Mouse (Mus musculus) heart, adult 2 months (tissue): ENCODE measurements at regions not wholly inside any gene's neighbourhood (a gene's known extent, or its start where the extent isn't known, plus 50 kb on each side); places are given as distances from the start of the nearest gene placed in this dataset.
A peak's percentile ranks its signal among the peaks of the same experiment; 100 is the strongest.

Experiments used
- DNase-seq, 2 experiments: peaks; one replicate each; pipeline ENCODE4 v3.0.0; 2021
- H3K27ac ChIP-seq: fragments of 200-600 bp; 2 replicates; pipeline ENCODE4 v1.8.1; 2022
- H3K27me3 ChIP-seq: fragments of 200-500 bp; 2 replicates; pipeline ENCODE4 v1.6.1; 2012; ENCODE audit warnings: mild to moderate bottlenecking, low read length, inconsistent platforms, mixed read lengths; ENCODE audit not compliant: control insufficient read depth, insufficient read depth
- H3K36me3 ChIP-seq: fragments of 200-500 bp; 2 replicates; pipeline ENCODE4 v1.6.1; 2012; ENCODE audit warnings: low read length, inconsistent platforms; ENCODE audit not compliant: control insufficient read depth, insufficient read depth
- H3K4me1 ChIP-seq: fragments of 200-500 bp; 2 replicates; pipeline ENCODE4 v1.6.1; 2011; ENCODE audit warnings: low read length; ENCODE audit not compliant: control insufficient read depth, insufficient read depth
- H3K4me3 ChIP-seq: fragments of 200-600 bp; 2 replicates; pipeline ENCODE4 v1.8.1; 2022
- H3K79me2 ChIP-seq: fragments of 200-500 bp; replicated peaks from 2 replicates; pipeline ENCODE4 v1.6.1; 2012; ENCODE audit warnings: mild to moderate bottlenecking, inconsistent platforms, low read length, moderate library complexity, mixed read lengths; ENCODE audit not compliant: control insufficient read depth, insufficient read depth
- H3K9ac ChIP-seq: fragments of 200-500 bp; 2 replicates; pipeline ENCODE4 v1.6.1; 2012; ENCODE audit warnings: low read depth, mild to moderate bottlenecking, control low read depth, inconsistent platforms, low read length, mixed read lengths
- CTCF ChIP-seq: fragments of 200-600 bp; IDR thresholded peaks from 2 replicates; pipeline ENCODE4 v1.8.1; 2022; ENCODE audit warnings: antibody characterized with exemption, mild to moderate bottlenecking, moderate library complexity
- EP300 ChIP-seq: fragments of 200-500 bp; IDR thresholded peaks from 2 replicates; pipeline ENCODE4 v1.6.1; 2011; ENCODE audit warnings: low read depth, low read length, control low read depth; ENCODE audit not compliant: insufficient read depth
- POLR2A ChIP-seq: fragments of 200-500 bp; IDR thresholded peaks from 2 replicates; pipeline ENCODE4 v1.6.1; 2011; ENCODE audit warnings: mild to moderate bottlenecking, low read depth, low read length, control low read depth; ENCODE audit not compliant: insufficient read depth
- WGBS: fragments of 180-500 bp; shearing (Covaris S2); methylation state at CpG from one replicate; pipeline ENCODE4 v1.1.7; 2018; 5-methylcytosine and 5-hydroxymethylcytosine counted together
- intact Hi-C: fragments of 180-260 bp; cut with DNase I; formaldehyde crosslinking; loops from one replicate; pipeline ENCODE4 v1.15.1; 2025

DNA sequence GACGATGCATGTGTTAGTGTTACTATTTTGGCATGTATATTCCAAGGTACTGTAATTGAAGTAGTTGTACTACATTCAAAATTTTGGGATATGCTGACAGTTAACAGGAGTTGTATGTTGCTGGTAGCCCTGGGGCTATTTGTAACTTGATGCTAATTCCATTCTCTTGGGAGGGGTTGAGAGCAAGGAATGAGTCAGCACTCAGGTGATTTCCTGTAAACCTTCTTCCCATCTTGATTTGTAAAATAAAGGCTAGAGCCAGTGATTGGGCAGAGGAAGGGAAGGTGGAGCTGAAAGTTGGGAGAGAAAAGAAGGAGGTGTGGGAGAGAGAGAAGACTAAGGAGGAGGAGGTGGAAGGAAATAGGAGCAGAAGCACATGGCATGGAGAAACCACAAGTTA is 838.2 kb upstream of the Alcam start:
- TF ChIP-seq POLR2A (no peak), CTCF (no peak), EP300 (no peak)
- 69% methylated on average over 1 of the region's 1 CpGs for WGBS
- H3K27me3 ChIP-seq = no peaks in the 10 kb centered on the region
- H3K4me1 ChIP-seq = no peaks in the 10 kb centered on the region
- H3K27ac ChIP-seq = no peak overlapping the region
- no peaks in the 10 kb centered on the region for H3K36me3 ChIP-seq
- H3K79me2 ChIP-seq = no peaks in the 10 kb centered on the region
- H3K9ac ChIP-seq = no peak overlapping the region
- intact Hi-C loops = no loop called here
- no peak for DNase-seq
- no peak overlapping the region for H3K4me3 ChIP-seq

DNA sequence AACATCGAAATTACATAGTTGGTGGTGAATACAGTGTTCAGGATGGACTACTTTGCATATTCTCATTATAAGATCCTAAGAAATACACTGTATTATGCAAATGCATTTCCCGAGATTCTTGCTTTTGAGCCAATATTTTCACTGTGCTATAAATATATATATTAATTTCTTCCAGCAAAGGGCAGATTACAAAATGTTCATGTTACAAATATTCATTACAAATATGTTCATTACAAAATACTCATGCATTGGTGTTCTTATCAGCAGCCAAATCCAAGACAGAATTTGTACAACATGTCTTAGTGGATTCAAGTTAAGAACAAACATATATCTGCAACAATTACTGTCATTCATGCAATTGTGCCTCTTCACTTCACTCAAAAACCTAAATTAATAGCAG is 828.1 kb upstream of the Alcam start:
- no peak for TF ChIP-seq CTCF
- no peak for TF ChIP-seq POLR2A
- TF ChIP-seq EP300 = no peak
- H3K4me3 ChIP-seq = no peak overlapping the region
- WGBS = 64% methylated on average over 2 of the region's 2 CpGs

DNA sequence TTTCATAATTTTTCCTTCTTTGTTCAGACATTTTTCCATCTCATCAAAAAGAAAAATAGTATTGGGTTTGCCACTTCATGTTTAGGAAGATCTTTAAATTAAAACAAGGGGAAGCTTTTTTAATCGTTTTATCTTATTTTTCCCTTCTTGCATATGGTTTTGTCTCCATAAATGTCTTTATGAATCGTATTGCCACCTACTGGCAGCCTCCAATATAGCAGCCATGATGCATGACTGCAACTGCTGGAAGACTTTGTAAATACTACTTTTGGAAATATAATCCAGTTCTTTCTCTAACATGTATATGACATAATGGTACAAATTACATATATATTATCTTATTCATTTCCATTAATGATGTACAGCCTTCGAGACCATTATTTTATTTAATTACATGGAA is 812.2 kb upstream of the Alcam start:
- intact Hi-C loops = loop anchor here (1.0 to 5.0 kb wide), 2 partner anchors 814 to 955 kb away; partner anchors contain the start of gene Alcam
- no peaks in the 10 kb centered on the region for H3K27me3 ChIP-seq
- 6% methylated on average over 3 of the region's 3 CpGs for WGBS
- H3K4me1 ChIP-seq = no peaks in the 10 kb centered on the region
- H3K36me3 ChIP-seq = no peaks in the 10 kb centered on the region
- no peak overlapping the region for H3K9ac ChIP-seq
- no peak overlapping the region for H3K4me3 ChIP-seq
- peak; percentile 8 to 27 for DNase-seq
- no peak overlapping the region for H3K27ac ChIP-seq
- H3K79me2 ChIP-seq = no peaks in the 10 kb centered on the region
- TF ChIP-seq CTCF = peak; percentile 86
- TF ChIP-seq POLR2A = no peak

More for the DNA sequence above, 828.1 kb upstream of the Alcam start:
- no peaks in the 10 kb centered on the region for H3K4me1 ChIP-seq
- intact Hi-C loops = no loop called here
- H3K27ac ChIP-seq = no peak overlapping the region
- H3K9ac ChIP-seq = no peak overlapping the region
- H3K36me3 ChIP-seq = no peaks in the 10 kb centered on the region
- no peak for DNase-seq
- H3K27me3 ChIP-seq = no peaks in the 10 kb centered on the region
- H3K79me2 ChIP-seq = no peaks in the 10 kb centered on the region

DNA sequence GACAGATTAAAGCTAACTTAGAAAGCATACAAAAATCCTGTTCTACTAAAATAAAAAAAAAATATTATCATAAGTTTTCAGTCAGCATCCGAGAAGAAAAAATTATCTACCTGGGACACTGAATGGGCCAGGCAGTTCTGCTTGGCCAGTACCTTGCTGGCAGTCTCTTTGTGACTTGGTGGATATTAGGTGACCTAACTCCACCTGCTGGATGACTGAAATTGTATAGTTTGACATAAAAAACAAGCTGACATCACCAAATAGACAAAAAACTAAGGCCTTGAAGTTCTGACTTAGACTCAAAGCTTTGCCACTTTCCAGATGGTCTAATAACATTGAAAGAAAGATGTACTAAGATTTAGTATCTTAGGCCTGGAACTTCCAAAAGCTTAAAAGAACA is 791.5 kb upstream of the Alcam start:
- Histone ChIP-seq H3K4me1 (no peaks in the 10 kb centered on the region), H3K36me3 (no peaks in the 10 kb centered on the region), H3K79me2 (no peaks in the 10 kb centered on the region), H3K9ac (no peak overlapping the region), H3K27me3 (no peaks in the 10 kb centered on the region), H3K27ac (no peak overlapping the region), H3K4me3 (no peak overlapping the region)
- DNase-seq = no peak
- TF ChIP-seq EP300 = no peak
- TF ChIP-seq CTCF = peak; percentile 23; the same call in 1 of the 2 replicates
- TF ChIP-seq POLR2A = no peak
- intact Hi-C loops = no loop called here
- 63% methylated on average over 1 of the region's 1 CpGs for WGBS

DNA sequence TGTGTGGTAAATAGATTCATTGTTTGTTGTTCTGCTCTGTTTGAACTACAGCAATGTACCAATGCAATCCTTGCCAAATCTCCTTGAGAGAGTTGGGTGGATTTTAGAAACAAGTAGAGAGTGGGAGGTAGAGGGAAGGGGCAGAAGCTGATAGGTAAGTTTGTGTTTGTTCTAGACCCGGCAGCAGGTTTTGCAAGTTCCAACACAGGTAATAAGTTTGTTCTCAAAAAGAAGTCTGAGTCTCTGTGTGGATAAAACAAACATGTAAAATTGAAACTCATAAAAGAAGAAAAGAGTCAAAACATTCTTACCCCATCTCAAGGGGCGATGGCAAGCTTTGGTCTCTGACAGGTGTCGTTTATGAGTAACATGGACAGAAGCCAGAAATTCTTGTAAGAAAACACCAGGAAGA is 788.3 kb upstream of the Alcam start:
- Histone ChIP-seq H3K27ac (no peak overlapping the region), H3K4me1 (no peaks in the 10 kb centered on the region), H3K9ac (no peak overlapping the region), H3K27me3 (no peaks in the 10 kb centered on the region), H3K4me3 (no peak overlapping the region), H3K36me3 (no peaks in the 10 kb centered on the region), H3K79me2 (no peaks in the 10 kb centered on the region)
- 81% methylated on average over 3 of the region's 3 CpGs for WGBS
- no peak for DNase-seq
- intact Hi-C loops = no loop called here
- TF ChIP-seq CTCF = no peak
- no peak for TF ChIP-seq POLR2A
- no peak for TF ChIP-seq EP300

DNA sequence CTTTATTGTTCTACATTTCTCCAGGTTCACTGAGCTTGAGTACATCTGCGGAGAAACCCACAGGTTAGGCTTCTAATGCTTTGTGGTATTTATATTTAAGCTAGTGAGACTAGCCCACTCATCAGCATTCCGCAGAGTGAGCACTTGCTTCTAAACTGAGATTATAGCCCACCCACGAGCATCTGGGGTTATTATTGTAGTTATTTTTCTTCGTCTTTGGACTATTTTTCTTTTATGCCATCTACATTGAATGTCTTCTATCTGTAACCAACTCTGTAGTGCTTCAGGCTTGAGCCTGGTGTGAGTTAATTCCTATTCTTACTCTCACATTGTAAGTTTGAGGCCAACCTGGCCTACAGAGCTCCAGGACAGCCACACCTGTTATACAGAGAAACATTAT is 765.0 kb upstream of the Alcam start:
- Histone ChIP-seq H3K27ac (no peak overlapping the region), H3K27me3 (no peaks in the 10 kb centered on the region), H3K79me2 (no peaks in the 10 kb centered on the region), H3K4me3 (no peak overlapping the region), H3K36me3 (no peaks in the 10 kb centered on the region), H3K4me1 (no peaks in the 10 kb centered on the region), H3K9ac (no peak overlapping the region)
- DNase-seq = no peak
- 68% methylated on average over 4 of the region's 4 CpGs for WGBS
- TF ChIP-seq CTCF (no peak), EP300 (no peak), POLR2A (no peak)
- intact Hi-C loops = no loop called here

DNA sequence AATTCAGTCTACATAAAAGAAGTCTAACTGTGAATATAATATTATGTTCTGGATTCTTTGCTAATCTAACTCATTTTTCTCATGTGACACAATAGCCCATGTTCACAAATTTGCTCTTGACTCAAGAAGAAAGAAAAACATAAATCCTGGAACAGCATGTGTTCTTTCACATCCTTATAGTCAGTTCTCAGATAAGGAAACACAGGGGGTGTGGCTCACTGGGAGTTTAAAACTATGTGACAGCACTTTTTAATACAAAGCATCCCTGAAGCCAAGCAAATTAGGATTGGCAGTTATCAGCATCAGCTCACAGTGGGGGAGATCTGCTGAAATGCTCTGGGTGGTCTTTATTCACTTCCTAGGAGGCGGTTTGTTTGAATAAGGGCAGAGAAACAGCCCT is 747.6 kb upstream of the Alcam start:
- H3K4me1 ChIP-seq = no peaks in the 10 kb centered on the region
- H3K27ac ChIP-seq = no peak overlapping the region
- no peak for DNase-seq
- 42% methylated on average over 1 of the region's 1 CpGs for whole genome bisulfite sequencing
- no peaks in the 10 kb centered on the region for H3K79me2 ChIP-seq
- intact Hi-C loops = no loop called here
- H3K4me3 ChIP-seq = no peak overlapping the region
- no peaks in the 10 kb centered on the region for H3K27me3 ChIP-seq
- no peaks in the 10 kb centered on the region for H3K36me3 ChIP-seq
- TF ChIP-seq POLR2A (no peak), EP300 (no peak), CTCF (no peak)
- no peak overlapping the region for H3K9ac ChIP-seq
